Mouse (Mus musculus) brain, embryonic 14.5 days (tissue): ENCODE data around the gene Kmt2b. TPM values are rescaled to one million over a fixed set of nuclear protein-coding genes. Genes with fewer than 3 reads are reported as not detected.

Source experiments
- DNase-seq: peaks from one replicate; pipeline ENCODE4 v3.0.0-alpha.2; 2011; ENCODE audit warnings: low read depth
- CTCF ChIP-seq: fragments of 200-500 bp; IDR thresholded peaks from 2 replicates; pipeline ENCODE4 v1.5.1; 2012; ENCODE audit warnings: inconsistent platforms, mild to moderate bottlenecking, moderate library complexity, borderline replicate concordance; ENCODE audit not compliant: insufficient read depth, insufficient read length; ENCODE audit errors: extremely low read depth
- POLR2A ChIP-seq: fragments of 200-500 bp; IDR thresholded peaks from 2 replicates; pipeline ENCODE4 v1.6.1; 2012; ENCODE audit warnings: mild to moderate bottlenecking, inconsistent platforms, borderline replicate concordance; ENCODE audit not compliant: poor library complexity, insufficient read depth, insufficient read length, severe bottlenecking; ENCODE audit errors: extremely low read depth
- polyA plus RNA-seq: library from polyadenylated mRNA; depleted of rRNA; stranded (reverse); fragments of >200 nt; gene quantifications from 2 replicates; pipeline ENCODE4 v1.2.3, GENCODE M21; 2012; rRNA removed

Gene Kmt2b
- polyA plus RNA-seq: 69.7 and 72.2 TPM in 2 replicates

DNA sequence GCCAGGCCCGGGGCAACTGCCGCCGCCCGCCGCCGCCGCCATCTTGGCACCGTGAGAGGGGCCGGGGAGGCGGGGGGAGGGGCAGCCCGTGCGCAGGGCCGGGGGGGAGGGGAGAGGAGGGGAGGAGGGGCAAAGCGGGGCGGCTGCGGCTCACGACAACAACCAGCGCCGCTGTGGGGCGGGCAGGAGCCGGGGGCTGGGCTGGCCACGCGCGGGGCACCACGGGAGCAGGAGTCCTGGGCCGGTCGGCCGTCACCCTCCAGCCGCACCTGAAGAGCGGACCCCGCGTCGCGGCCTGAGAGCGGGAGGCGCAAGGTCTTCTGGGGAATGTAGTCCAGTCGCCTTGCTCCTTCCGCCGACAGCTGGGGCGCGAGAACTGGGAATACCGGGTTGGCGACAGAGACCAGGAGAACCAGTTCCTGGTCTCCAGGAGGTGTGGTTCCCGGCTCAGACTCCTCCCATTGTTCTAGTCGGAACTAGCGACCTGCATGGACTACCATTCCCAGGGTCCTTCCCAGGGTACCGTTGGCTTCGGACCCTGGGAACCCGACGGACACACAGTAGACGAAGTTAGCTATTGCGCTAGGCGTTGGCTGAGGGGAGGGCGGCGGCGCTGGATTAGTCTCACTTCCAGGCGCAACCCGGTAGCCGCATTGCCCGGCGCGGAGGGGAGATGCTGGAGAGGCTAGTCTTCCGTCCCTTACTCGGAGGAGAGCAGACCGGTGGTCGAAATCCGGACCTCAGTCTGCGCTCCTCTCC, at the start of gene Kmt2b:
Gene Kmt2b, minus strand, starts transcription at position 51 of the 759 bp plus-strand sequence.
- DNase-seq: peak; percentile 99
- 0 out of 2 replicates have a peak, but pooled peaks have one; percentile 50 for TF ChIP-seq POLR2A
- no peak for TF ChIP-seq CTCF

DNA sequence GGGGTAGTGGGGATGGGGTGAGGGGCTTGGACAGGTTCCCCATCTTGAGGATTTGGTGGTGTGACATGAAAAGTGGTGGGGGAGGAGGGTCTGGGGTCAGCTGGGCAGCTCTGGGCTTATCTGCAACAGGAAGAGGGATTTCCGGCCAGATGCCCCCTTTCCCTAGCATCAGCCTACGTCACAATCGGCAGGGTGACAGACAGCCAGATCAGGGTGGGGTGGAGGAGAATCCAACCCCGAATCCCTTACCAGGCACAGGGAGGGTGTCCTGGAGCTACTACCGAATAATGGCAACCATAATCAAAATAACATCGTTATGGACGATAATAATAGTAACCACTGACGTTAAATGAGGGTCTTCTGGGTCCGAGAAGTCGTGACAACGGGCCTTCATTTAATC, 47.9 kb upstream of the Kmt2b start:
- TF ChIP-seq POLR2A (no peak), CTCF (no peak)
- DNase-seq: no peak

DNA sequence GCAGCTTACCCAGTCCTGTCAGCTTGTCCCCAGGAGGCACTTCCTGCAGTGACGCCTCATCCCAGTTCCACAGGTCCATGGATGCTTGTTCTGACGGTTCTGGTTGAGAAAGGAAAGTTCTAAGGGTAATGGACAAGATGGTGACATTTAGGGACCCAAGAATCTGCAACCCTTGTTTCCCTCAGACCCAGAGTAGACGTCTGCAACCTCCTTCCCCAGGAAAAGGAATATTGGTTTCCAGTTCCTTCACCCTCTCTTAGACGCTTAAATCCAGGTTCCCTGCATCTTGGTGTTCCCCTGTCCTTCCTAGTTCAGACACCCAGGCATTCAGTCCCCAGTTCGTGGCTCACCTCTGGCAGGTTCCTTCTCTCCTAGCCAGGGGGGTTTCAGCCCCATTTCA, 47.2 kb upstream of the Kmt2b start, which contains the start of gene Etv2:
Gene Etv2, minus strand, starts transcription at position 101 of the 400 bp plus-strand sequence.
- no peak for DNase-seq
- TF ChIP-seq POLR2A (no peak), CTCF (no peak)

DNA sequence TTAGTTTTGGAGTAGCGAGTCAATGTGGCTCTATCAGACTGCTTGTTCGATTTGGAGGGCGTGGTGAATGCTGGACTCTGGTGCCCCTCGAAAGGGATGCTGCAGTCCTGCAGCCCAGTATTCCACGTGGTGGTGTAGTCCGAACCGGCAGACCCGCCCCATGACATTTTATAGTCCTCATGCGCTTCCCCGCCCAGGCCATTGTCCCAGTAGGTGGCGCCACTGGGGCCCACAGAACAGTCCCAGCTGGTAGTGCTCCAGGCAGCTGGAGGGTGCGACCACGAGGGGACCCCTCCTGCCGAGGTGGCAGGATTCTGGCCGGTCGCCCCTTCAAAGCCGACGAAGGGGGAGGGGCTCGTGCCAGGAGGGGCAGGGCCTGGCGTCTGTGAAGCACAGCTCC, 46.1 kb upstream of the Kmt2b start:
- no peak for TF ChIP-seq POLR2A
- TF ChIP-seq CTCF: peak; percentile 55; the same call in 1 of the 2 replicates
- peak; percentile 37 for DNase-seq

DNA sequence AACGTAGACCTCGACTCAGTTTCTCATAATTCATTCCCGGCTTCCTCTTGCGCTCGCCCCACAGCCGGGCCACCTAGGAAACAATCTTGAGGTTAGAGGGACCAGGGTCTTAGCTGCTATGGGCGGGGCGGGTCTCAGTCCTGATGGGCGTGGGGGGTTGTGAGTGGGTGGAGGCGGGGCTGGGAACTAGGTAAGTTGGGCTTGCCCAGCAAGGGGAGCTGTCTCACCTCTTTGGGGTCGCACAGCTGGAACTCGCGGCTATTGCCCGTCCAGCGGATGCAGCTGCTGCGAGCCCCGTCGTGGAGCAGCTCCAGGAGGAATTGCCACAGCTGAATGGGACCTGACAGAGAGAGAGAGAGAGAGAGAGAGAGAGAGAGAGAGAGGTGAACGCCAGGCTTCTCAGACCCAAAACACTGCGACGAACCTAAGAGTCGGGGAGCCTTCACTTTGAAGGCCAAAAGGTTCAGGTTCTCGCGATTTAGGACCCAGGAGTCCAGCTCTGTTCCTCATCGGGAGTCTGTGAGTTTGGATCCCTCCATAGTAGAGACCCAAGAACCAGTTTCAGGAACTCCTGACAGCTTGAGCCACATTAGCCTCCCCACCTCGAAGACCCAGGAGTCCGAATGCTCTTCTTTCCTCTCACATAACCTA, 45.4 kb upstream of the Kmt2b start:
- DNase-seq: no peak
- TF ChIP-seq CTCF (no peak), POLR2A (no peak)

DNA sequence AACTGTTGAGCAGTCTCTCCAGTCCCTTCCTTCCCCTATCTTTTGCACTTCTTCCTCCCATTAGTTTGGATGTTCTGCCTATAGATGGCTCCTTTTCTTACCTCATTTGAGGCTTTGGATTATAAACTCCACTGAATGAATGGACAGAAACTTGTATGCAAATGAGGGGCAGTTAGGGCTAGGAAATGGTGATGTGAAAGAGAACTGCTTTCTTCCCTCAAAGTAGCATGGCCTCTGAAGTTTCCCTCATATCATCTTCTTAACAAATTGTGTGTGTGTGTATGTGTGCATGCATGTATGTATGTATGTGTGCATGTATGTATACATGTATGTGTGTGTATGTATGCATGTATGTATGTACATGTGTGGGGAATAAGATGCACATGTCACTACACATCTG, 40.5 kb upstream of the Kmt2b start:
- no peak for DNase-seq
- TF ChIP-seq POLR2A (no peak), CTCF (no peak)

DNA sequence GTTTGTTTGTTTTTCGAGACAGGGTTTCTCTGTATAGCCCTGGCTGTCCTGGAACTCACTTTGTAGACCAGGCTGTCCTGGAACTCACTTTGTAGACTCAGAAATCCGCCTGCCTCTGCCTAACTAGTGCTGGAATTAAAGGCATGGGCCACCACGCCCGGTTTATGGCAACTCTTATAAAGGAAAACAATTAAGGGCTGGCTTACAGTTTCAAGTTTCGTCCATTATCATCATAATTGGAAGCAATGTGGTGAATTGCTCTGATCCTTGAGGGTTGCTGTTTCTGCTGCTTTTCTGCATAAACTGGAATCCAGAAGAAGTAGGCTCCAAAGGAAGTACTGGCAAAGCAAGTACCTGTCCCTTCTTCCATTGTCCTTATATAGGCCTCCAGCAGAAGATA, 38.1 kb upstream of the Kmt2b start:
- TF ChIP-seq POLR2A (no peak), CTCF (no peak)
- no peak for DNase-seq

DNA sequence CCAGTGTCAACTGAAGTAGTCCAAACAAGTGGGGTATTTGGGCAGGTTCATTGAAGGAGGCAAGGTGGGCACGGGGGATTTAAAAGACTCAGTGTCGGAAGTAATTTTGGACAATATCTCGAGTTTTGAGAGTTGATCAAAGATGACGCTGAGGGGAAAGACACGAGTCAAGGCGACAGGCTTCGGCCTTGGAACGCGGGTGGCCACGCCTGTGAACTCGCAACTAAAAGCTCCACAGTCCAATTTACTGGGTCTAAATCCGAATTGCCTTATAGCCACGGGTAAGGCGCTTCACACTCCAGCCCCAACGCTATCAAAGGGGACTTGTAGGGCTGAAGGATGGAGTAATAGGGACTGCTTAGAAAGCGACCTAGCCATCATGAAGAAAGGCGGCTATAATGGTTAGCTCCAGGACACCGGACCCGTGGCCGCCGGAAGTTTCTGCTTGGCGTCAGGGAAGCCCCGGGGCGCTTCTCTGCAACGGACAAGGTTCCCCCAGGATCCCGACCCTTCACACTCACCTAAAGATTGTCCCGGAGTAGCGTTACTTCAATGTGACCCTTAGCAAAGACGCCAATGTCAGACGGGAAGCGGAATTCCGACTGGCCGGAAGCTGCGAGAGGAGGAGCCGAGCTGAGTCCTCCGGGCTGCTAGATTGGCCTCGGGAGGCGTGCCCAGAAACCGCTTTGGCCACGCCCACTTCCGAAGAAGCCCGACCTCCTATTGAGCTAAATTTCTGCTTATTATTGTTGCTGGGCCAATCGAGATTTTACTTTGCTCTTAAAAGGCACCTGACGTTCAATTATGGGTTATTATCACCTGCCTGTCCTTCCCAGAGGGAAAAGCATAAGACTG, 37.2 kb upstream of the Kmt2b start, which contains the start of gene Cox6b1:
Gene Cox6b1, minus strand, starts transcription at position 622 of the 855 bp plus-strand sequence.
- TF ChIP-seq CTCF (no peak), POLR2A (no peak; the same call in 1 of the 2 replicates)
- peak; percentile 98 for DNase-seq

DNA sequence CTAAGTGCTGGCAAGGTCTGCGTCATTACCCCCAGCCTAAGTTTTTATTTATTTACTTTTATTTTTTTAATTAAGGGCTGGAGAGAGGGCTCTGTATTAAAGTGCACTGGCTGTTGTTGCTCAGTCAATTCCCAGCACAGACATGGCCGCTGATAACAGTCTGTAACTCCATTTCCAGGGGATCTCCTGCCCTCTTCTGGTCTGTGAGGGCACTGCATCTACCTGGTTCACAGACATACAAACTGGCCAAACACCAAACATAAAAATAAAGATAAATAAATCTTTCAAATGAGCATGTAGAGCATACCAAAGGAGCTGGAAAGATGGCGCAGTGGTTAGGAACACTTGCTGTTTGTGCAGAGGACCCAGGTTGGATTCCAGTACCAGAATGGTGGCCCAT, 30.7 kb upstream of the Kmt2b start:
- TF ChIP-seq CTCF: peak; percentile 64
- no peak for TF ChIP-seq POLR2A
- no peak for DNase-seq

DNA sequence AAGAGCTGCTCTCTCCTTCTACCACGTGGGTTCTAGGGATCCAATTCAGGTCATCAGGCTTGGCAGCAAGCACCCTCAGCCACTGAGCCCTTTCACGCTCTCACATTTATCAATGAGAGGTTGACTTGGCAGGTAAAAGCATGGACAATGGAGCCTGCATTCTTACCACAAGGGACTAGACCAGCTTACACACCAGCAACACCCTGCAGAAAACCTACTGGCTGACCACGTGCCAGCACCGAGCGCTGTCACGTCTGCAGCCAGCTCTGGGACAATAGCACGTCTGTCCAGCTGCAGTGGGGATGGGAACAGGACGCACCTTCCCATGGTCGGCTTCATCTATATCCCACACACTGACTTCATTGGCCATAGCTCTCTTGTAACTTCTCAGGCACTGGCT, 30.1 kb upstream of the Kmt2b start:
- TF ChIP-seq POLR2A: no peak
- TF ChIP-seq CTCF: no peak

More for the DNA sequence above, 30.1 kb upstream of the Kmt2b start:
- DNase-seq: no peak
